Mouse (Mus musculus) limb, embryonic 10.5 days (tissue): ENCODE results near the gene Stk39. TPM values are rescaled to one million over a fixed set of nuclear protein-coding genes. Genes with fewer than 3 reads are reported as not detected.

Experiments
- DNase-seq: peaks from one replicate; pipeline ENCODE4 v3.0.0-alpha.2; 2017; ENCODE audit warnings: low spot score
- H3K27ac ChIP-seq: fragments of 300-500 bp; sonication (generic); 2 replicates; pipeline ENCODE4 v1.5.1; 2016; ENCODE audit warnings: mild to moderate bottlenecking
- H3K27me3 ChIP-seq: fragments of 300-500 bp; sonication (generic); 2 replicates; pipeline ENCODE4 v1.6.1; 2016; ENCODE audit warnings: low read depth, mild to moderate bottlenecking; ENCODE audit not compliant: poor library complexity, severe bottlenecking
- H3K36me3 ChIP-seq: fragments of 300-500 bp; sonication (generic); 2 replicates; pipeline ENCODE4 v1.6.1; 2016; ENCODE audit warnings: mild to moderate bottlenecking, moderate library complexity
- H3K4me1 ChIP-seq: fragments of 300-500 bp; sonication (generic); 2 replicates; pipeline ENCODE4 v1.6.1; 2016
- H3K4me3 ChIP-seq: fragments of 300-500 bp; sonication (generic); 2 replicates; pipeline ENCODE4 v1.5.1; 2016; ENCODE audit warnings: mild to moderate bottlenecking, moderate library complexity
- H3K9me3 ChIP-seq: fragments of 300-500 bp; sonication (generic); replicated peaks from 2 replicates; pipeline ENCODE4 v1.6.1; 2016; ENCODE audit warnings: mild to moderate bottlenecking
- WGBS: fragments of 180-500 bp; shearing (Covaris S2); methylation state at CpG from one replicate; pipeline ENCODE4 v1.1.7; 2016; 5-methylcytosine and 5-hydroxymethylcytosine counted together
- polyA plus RNA-seq: library from polyadenylated mRNA; unstranded; fragments of >200 nt; fragmentation: Nextera tagmentation; extraction: Ambion mirVana; gene quantifications from 2 replicates; pipeline ENCODE4 v1.2.1, GENCODE M21; 2016

The Stk39 gene
- polyA plus RNA-seq, 1 experiment from 2014 or later, result 22.1 TPM

DNA sequence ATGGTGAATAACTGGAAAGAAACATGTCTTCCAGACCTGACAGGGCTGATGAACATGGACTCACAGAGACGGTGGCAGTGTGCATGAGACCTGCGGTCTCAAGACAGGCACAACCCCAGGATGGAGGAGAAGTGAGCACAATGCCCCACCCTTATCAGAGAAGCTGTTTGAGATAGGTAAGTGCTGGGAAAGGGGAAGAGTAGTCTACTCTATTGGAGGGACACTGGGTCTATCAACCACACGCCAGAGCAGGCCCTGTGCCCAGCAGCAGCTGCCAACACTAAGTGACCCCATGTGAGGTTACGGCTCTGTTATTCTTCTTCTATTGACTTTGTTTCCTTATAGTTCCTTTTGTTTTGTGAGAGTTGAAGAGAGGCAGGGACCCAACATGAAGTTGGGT lies 202.4 kb downstream of the Stk39 start:
- Histone ChIP-seq H3K4me1 (no peaks in the 10 kb centered on the region), H3K9me3 (no peaks in the 10 kb centered on the region), H3K27me3 (no peaks in the 10 kb centered on the region), H3K4me3 (no peak overlapping the region), H3K36me3 (peaks cover 25% of the 10 kb centered on the region), H3K27ac (no peak overlapping the region)
- no peak for DNase-seq
- 94% methylated on average over 4 of the region's 4 CpGs for WGBS

DNA sequence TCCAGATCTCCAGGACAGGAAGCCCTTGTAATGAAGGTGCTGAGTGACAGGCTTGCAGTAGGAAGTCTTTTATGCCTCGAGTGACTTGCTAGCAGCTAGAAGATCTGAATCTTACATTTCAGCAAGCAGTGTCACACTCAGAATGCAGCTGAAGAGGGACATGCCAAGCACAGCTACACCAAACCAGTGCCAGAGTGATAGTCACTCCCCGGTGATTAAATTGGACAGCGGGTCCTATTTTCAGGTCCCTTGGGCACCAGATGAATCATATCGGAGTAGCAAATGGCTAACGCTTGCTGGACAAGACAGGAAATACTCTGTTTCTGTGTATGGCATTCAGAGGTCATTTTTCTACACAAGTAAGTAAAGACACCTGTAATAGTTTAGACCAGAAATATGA lies 207.2 kb downstream of the Stk39 start:
- 89% methylated on average over 5 of the region's 5 CpGs for WGBS
- Histone ChIP-seq H3K27me3 (no peaks in the 10 kb centered on the region), H3K36me3 (peaks cover 9% of the 10 kb centered on the region; the same call in 1 of the 2 replicates), H3K4me1 (no peaks in the 10 kb centered on the region), H3K27ac (no peak overlapping the region), H3K4me3 (no peak overlapping the region), H3K9me3 (no peaks in the 10 kb centered on the region)
- DNase-seq, result no peak

- 88% methylated on average over 2 of the region's 2 CpGs for WGBS
- Histone ChIP-seq H3K4me1 (no peaks in the 10 kb centered on the region), H3K4me3 (no peak overlapping the region), H3K9me3 (no peaks in the 10 kb centered on the region), H3K27ac (no peak overlapping the region), H3K36me3 (peaks cover 23% of the 10 kb centered on the region), H3K27me3 (no peaks in the 10 kb centered on the region)
- DNase-seq, result no peak
Observed at GRCm38 (mm10) chr2:68260911-68261310, 211.2 kb downstream of the Stk39 start.

- Histone ChIP-seq H3K4me1 (no peaks in the 10 kb centered on the region), H3K27ac (no peak overlapping the region), H3K36me3 (peaks cover 17% of the 10 kb centered on the region), H3K27me3 (no peaks in the 10 kb centered on the region), H3K4me3 (no peak overlapping the region), H3K9me3 (no peaks in the 10 kb centered on the region)
- no peak for DNase-seq
- 91% methylated on average over 6 of the region's 6 CpGs for WGBS
Observed at GRCm38 (mm10) chr2:68257571-68257970, 214.5 kb downstream of the Stk39 start.

DNA sequence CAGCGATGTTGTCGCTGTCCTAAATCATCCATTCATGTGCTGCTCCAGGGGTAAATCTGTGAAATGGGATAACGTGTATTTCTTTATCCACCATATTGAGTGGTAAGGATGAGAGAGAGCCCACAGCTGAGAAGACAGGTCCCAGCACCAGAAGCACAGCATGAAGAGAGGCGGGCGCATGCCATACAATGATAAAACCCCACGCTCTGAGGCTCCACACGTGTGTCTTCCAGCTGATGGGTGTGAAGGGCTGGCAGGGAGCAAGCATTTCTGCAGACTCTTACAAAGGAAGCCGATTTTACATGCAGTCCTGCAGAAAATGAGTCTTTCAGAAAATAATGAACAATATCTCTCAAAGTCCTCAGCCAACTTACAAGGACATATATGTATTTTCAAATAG lies 215.6 kb downstream of the Stk39 start:
- Histone ChIP-seq H3K27ac (no peak overlapping the region), H3K36me3 (peaks cover 17% of the 10 kb centered on the region), H3K4me3 (no peak overlapping the region), H3K27me3 (no peaks in the 10 kb centered on the region), H3K4me1 (no peaks in the 10 kb centered on the region), H3K9me3 (no peaks in the 10 kb centered on the region)
- DNase-seq, result no peak
- 91% methylated on average over 8 of the region's 8 CpGs for WGBS

DNA sequence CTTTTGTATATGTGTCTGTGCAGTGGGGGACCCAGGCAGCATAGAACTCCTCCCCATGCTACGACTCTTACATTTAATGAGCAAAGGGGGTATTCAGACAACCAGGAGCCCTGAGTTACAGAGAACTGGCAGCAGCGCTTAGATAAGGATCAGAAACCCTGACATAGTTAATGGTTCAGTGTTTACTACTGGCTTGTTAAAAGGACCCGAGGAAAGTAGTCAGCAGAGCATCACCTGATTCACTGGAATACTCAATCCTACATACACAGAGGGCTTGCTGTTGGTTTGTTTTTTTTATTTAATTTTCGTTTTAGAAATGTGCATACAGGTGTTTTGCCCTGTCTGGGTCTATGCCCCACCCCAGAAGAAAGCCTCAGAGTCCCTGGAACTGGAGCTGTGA lies 217.3 kb downstream of the Stk39 start:
- Histone ChIP-seq H3K27me3 (no peaks in the 10 kb centered on the region), H3K9me3 (no peaks in the 10 kb centered on the region), H3K4me1 (no peaks in the 10 kb centered on the region), H3K27ac (no peak overlapping the region), H3K36me3 (peaks cover 19% of the 10 kb centered on the region), H3K4me3 (no peak overlapping the region)
- 38% methylated on average over 4 of the region's 4 CpGs for WGBS
- DNase-seq, result no peak

DNA sequence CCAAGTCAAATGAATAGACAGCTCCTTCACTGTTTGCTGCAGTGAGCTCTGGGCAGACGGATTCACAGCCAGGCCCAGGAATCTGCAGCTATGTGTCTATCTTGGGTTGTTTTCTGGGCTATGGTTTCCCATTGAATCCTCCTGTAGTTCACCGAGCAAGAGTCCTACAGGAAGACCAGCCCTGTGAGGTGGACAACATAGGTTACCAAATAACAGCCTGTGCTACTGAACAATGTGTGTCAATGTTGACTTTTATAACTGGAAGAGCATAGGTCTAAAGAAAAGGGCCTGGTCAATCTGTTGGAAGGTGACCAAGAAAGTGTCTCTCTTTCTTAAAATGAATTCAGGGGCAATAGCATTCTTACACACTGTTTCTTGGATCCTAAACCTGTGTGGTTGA lies 218.8 kb downstream of the Stk39 start:
- DNase-seq, result no peak
- 86% methylated on average over 2 of the region's 2 CpGs for whole genome bisulfite sequencing
- H3K27me3 ChIP-seq, result no peaks in the 10 kb centered on the region
- peaks cover 16% of the 10 kb centered on the region for H3K36me3 ChIP-seq
- H3K27ac ChIP-seq, result no peak overlapping the region
- no peak overlapping the region for H3K4me3 ChIP-seq
- H3K9me3 ChIP-seq, result no peaks in the 10 kb centered on the region
- H3K4me1 ChIP-seq, result no peaks in the 10 kb centered on the region

DNA sequence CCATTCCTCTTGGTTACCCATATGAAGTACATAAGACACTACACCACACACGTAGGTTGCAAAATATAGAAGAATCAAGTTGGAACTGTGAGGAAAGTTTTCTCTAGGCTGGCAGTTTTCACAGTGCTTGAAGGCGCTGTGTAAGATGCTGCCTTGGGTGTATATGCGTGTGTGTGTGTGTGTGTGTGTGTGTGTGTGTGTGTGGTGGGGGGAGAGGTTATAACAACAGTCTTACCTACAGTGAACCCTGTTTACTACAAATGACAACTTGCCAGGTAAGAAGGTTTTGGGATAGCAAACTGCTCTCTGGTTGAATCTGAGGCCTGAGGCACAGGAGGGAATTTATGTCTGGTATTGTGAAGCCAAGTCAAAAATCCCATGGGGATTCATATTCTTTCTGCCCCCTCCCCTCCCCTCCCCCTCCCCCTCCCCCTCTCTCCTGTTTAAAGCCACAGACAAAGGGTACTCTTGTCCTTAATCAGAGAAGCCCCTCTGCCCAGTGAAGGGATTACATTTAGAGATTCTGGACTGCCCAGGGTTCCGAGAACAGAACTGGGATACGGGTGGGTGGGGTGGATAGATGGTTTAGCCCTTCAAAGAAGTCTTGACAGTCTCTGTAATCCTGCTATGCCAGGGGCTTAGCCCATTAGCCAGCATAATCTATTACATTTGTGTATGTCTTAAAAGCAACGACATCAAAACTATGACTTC lies 219.9 kb downstream of the Stk39 start:
- DNase-seq, result no peak
- 91% methylated on average over 6 of the region's 6 CpGs for WGBS
- no peak overlapping the region for H3K27ac ChIP-seq

GRCm38 (mm10) chr2:68250897-68251296 lies 221.2 kb downstream of the Stk39 start:
- Histone ChIP-seq H3K9me3 (no peaks in the 10 kb centered on the region), H3K4me1 (peaks cover 8% of the 10 kb centered on the region), H3K4me3 (no peak overlapping the region), H3K27ac (no peak overlapping the region), H3K27me3 (no peaks in the 10 kb centered on the region), H3K36me3 (peaks cover 19% of the 10 kb centered on the region)
- 90% methylated on average over 10 of the region's 10 CpGs for WGBS
- no peak for DNase-seq

More for the DNA sequence above, 219.9 kb downstream of the Stk39 start:
- no peaks in the 10 kb centered on the region for H3K4me1 ChIP-seq
- H3K36me3 ChIP-seq, result peaks cover 24% of the 10 kb centered on the region
- no peak overlapping the region for H3K4me3 ChIP-seq
- H3K27me3 ChIP-seq, result no peaks in the 10 kb centered on the region
- no peaks in the 10 kb centered on the region for H3K9me3 ChIP-seq

GRCm38 (mm10) chr2:68249855-68250424 lies 222.1 kb downstream of the Stk39 start:
- no peaks in the 10 kb centered on the region for H3K27me3 ChIP-seq
- peaks cover 19% of the 10 kb centered on the region for H3K36me3 ChIP-seq
- no peak overlapping the region for H3K27ac ChIP-seq
- H3K4me1 ChIP-seq, result peaks cover 13% of the 10 kb centered on the region
- no peak overlapping the region for H3K4me3 ChIP-seq
- 91% methylated on average over 4 of the region's 4 CpGs for WGBS
- DNase-seq, result no peak
- H3K9me3 ChIP-seq, result no peaks in the 10 kb centered on the region

DNA sequence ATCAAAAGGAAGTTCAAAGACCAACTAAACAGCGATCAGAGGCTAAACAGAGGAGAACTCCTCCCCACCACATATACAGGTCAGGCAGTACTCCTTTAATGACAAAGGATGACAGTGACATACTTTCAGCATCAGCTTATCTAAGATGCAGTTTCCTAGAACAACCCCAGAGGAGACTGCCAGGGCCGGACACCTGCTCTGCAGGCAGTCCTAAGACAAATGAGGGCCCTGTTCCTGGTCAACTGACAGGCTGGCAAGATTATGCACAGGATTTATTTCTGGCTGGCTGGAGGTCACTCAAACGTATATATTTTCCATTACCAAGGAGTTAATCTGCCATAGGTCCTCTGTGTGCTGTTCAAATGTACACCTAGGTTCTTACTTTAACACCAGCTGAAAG lies 225.8 kb downstream of the Stk39 start:
- H3K27ac ChIP-seq, result no peak overlapping the region
- H3K4me1 ChIP-seq, result peaks cover 31% of the 10 kb centered on the region
- no peaks in the 10 kb centered on the region for H3K9me3 ChIP-seq
- no peak overlapping the region for H3K4me3 ChIP-seq
- H3K27me3 ChIP-seq, result no peaks in the 10 kb centered on the region
- 38% methylated on average over 3 of the region's 3 CpGs for WGBS
- H3K36me3 ChIP-seq, result peaks cover 22% of the 10 kb centered on the region
- no peak for DNase-seq

- H3K9me3 ChIP-seq, result no peaks in the 10 kb centered on the region
- peak; percentile 24 for DNase-seq
- H3K36me3 ChIP-seq, result peaks cover 16% of the 10 kb centered on the region
- peaks cover 31% of the 10 kb centered on the region for H3K4me1 ChIP-seq
- H3K27me3 ChIP-seq, result no peaks in the 10 kb centered on the region
- H3K4me3 ChIP-seq, result no peak overlapping the region
- H3K27ac ChIP-seq, result no peak overlapping the region
- 78% methylated on average over 1 of the region's 1 CpGs for WGBS
Observed at GRCm38 (mm10) chr2:68244556-68244955, 227.5 kb downstream of the Stk39 start.

DNA sequence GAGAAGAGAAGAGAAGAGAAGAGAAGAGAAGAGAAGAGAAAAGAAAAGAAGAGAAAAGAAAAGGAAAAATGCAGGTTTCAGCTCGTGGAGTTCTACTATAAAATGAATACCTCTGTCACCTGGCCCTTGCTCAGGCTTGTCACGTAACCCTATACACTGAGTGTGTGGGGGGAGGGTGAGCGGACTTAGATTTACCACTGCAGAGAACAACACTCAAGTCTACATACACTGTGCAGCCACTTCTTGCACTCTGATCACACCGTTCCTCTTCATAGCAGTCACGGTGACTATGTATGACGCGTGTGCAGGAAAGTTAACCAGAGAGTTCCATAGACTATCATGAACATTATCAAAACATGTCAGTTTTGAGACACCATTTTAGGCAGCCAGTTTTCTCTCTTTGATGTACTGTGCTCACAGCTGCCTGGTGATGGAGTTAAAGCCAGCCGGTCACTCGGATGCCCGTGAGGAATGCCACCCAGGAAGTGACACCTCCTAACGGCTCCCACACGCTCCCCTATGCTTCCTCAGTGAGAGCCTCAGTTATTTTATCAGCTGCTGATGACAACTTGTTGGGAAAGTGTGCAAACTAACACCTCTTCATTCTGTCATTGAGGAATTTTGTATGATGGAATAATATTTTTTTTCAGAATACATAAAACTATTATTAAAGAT lies 228.1 kb downstream of the Stk39 start:
- WGBS, result 54% methylated on average over 12 of the region's 12 CpGs

More for the DNA sequence above, 228.1 kb downstream of the Stk39 start:
- DNase-seq, result peak; percentile 32
- Histone ChIP-seq H3K4me3 (no peak overlapping the region), H3K36me3 (peaks cover 11% of the 10 kb centered on the region), H3K4me1 (peaks cover 31% of the 10 kb centered on the region), H3K27ac (no peak overlapping the region), H3K27me3 (no peaks in the 10 kb centered on the region), H3K9me3 (no peaks in the 10 kb centered on the region)
